Mouse (Mus musculus) heart, postnatal 36 days (tissue): ENCODE measurements around the gene Tescl. TPM values are rescaled to one million over a fixed set of nuclear protein-coding genes. Genes with fewer than 3 reads are reported as not detected.
A peak's percentile ranks its signal among the peaks of the same experiment; 100 is the strongest.

Experiments
- DNase-seq, 2 experiments: peaks; one replicate each; pipeline ENCODE4 v3.0.0; 2021 to 2022
- intact Hi-C: fragments of 180-260 bp; cut with DNase I; formaldehyde crosslinking; loops from one replicate; pipeline ENCODE4 v1.15.1; 2025
- total RNA-seq, 2 experiments: library from RNA; stranded (reverse); gene quantifications; 2 replicates each; pipeline ENCODE4 v1.2.3; 2021

The Tescl gene
- total RNA-seq, 2 experiments from 2014 or later: not detected

DNA sequence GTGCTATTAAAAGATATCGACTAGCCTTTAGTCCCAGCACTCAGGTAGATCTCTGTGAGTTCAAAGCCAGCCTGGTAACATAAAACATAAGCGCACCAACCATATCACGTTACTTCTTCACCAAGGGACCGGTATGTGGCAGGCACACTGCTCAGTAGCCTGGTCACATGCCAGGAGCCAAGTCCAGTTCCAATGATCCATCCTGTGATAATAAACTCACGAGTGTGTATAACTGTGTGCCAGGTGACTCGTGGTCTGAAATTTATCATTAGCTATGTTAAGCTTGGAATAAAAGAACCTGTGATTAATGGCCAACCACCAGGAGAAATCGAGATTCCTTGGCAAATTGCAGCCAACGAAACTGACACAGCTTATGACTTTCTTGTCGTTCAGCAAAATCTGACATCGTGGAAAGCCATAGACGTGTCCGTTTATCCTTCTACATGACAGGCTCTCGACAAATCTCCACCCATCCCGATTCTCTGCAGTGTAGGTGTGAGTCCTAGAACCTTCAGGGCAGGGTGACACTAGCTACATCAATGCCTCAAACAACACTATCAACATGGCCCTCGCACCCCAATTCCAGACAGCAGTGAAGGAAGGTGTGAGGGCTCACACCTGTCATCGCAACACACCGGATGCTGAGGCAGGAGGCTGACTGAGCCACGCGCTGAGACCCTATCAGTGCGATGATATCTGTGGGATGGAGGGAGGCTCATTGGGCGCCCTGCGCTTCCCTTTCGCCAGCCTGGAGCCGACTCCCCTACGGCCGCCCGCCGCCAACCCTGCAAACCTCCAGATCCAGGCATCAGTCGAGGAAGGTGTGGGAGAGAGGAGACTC, 17.8 kb downstream of the Tescl start:
- intact Hi-C loops: loop anchor here (1.0 to 5.0 kb wide), 7 partner anchors 15 to 1081 kb away; partner anchors contain the start of genes Lipe, Smg9, Zfp108 and Zfp180
- DNase-seq: peak in 1 of 2 experiments; percentile 3

DNA sequence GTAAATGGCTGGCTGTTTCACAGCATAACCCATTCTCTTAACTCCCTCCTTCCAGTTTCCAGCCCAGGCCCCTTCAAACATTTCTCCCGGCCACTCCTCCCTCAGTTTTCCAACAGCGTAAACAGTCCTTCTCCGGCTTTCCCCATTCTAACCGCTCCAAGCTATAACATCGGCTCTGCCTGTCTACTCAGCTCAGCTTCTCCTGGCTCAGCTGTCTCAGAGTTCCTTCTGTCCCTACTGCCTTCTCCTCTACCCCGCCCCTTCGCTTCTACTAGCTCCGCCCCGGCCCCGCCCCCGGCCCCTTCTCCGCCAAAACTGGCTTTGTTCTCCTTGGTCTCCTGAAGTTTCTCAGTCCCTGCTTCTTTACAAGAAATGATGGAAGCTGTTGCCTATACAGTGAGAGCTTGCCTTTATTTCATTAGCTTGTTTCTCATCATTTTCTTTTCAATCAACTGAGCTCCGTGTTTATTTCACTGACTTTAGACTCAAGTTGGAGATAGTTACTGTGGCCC, 32.9 kb downstream of the Tescl start, which contains the start of gene Zfp61:
TSS of gene Zfp61 (minus strand) at position 462 of the 512 bp plus-strand sequence.
- peak; percentile 15 to 27 for DNase-seq
- intact Hi-C loops: loop anchor here (2.0 kb wide), 1 partner anchor 16 kb away; the partner anchor contains the start of gene Zfp94

DNA sequence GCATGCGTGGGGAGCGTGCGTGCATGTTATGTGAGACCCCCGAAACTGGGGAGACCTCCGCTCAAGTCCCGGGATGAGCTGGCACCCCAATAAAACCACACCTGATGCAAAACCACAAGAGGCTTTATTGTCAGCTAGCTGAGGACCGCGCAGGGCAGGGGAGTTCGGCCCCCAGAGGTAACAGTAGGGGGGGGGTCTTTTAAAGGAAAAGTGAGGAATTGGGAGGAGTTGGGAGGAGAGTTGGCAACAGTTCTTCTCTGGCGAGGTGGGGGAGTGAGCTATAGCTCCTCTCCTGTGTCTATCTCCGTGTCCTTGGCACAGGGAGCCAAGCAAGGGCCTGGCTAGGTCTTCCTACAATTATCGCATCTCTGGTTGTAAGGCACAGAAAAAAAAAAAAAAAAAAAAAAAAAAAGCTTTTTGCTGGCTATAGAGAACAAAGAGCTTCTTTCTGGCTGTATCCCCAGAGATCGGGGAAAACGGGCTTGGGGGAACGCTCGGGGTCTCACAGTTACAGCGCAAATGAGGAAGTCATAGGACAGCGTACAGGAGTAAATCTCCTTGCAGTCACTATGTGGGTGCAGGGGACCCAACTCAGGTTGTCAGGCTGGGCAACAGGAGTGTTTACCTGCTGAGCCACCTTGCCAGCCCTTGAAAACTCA, 33.8 kb downstream of the Tescl start:
- intact Hi-C loops: loop anchor here (2.0 to 5.0 kb wide), 2 partner anchors 17 to 333 kb away; partner anchors contain the start of gene Zfp94

DNA sequence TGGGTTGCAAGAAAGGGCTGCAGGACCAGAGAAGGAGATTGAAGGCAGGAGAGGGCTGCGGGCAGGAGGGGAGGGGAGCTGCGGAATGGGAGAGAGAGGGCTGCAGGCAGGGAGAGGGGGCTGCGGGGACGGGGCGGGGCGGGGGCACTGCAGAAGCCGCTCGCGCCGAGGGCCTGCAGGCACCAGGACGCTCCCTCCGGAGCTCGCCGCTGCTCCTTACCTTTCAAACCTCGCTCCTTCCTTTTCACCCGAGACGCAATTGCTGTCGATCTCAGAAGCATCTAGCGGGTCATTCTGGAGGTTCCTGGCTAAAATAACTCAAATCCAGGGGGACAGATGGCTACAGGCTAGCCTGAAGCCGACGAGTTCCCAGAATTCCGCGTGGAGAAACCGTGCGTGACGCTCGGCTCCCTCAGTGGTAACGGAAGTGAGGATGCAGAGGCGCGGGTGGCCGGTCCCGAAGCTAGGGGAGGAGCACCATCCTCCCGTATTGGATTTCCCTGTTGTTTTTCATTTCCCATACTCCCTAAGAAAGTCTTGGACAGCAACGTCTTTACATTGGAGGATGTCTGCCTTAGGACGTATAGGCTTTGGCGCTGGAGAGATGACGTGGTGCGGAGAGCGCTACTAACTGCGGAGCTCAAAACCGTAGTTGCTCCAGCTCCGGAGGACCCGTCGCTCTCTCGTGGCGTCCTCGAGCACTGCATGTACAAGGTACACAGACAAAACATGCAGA, 34.6 kb downstream of the Tescl start:
- DNase-seq: peak; percentile 61 to 78
- intact Hi-C loops: loop anchor here (5.0 kb wide), 1 partner anchor 332 kb away; no protein-coding TSS in a partner anchor

More for the DNA sequence above, 33.8 kb downstream of the Tescl start:
- DNase-seq: peak; percentile 4 to 13

DNA sequence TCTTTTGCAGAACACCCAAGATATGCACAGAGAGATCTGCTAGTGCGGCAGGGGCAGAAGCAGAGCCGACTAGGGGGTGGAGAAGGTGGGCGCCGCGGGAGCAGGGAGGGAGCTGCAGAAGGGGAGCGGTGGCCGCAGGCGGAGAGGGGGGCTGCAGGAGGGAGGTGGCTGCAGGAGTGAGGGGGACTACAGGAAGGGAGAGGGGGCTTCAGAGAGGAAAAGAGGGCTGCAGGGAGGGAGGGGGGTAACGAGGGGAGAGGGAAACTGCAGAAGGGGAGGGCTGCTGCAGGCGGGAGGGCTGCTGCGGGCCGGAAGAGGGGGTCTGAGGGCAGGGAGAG, 35.1 kb downstream of the Tescl start:
- DNase-seq: no peak
- intact Hi-C loops: loop anchor here (5.0 kb wide), 1 partner anchor 331 kb away; no protein-coding TSS in a partner anchor

DNA sequence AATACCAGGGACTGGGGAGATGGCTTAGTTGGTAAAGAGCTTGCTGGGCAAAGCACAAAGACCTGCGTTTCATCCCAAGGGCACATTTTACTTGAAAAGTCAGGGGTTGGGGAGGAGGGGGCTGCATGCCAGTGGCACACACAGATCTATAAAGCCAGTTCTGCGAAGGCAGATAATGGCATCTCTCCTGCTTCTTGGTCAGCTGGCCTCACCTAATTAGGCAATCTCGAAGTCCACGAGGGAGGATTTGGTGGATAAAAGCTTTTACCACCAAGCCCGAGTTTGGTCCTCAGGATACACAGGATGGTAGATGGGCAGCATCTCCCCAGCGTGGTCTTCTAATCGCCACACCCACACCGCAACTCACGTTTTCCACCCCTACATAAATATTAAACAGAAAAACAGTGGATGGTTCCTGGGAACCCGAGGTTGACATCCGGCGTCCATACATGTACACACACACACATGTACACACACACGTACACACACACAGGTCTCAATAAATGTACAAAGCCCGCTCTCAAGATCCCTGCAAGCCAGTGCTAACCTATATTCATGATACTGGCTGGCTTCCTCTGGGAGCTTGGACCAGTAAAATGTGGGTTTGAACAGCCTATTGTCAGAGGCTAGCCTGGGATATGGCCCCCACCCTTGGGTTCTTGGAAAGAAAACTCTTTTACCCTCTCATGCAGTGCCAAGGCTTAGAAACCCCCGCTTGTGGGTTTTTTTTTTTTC, 36.2 kb downstream of the Tescl start:
- intact Hi-C loops: loop anchor here (2.0 to 5.0 kb wide), 2 partner anchors 23 to 330 kb away; no protein-coding TSS in a partner anchor
- DNase-seq: no peak

DNA sequence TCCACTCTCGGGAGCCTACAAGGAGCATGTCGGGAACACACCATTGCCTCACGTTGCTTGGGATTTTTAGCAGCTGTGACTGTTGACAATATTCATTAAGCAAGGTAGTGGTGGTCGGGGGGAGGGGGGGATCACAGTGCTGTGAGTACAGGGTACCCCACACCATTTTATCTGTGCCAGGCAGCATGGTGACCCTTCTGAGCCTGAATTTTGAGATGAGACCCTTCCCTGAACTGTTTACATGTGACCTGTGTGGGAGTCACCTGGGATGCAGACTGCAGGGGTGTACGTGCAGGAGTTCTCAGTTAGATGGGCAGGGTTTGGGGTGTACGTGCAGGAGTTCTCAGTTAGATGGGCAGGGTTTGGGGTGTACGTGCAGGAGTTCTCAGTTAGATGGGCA, 37.4 kb downstream of the Tescl start:
- intact Hi-C loops: loop anchor here (2.0 to 5.0 kb wide), 2 partner anchors 22 to 329 kb away; no protein-coding TSS in a partner anchor
- no peak for DNase-seq

DNA sequence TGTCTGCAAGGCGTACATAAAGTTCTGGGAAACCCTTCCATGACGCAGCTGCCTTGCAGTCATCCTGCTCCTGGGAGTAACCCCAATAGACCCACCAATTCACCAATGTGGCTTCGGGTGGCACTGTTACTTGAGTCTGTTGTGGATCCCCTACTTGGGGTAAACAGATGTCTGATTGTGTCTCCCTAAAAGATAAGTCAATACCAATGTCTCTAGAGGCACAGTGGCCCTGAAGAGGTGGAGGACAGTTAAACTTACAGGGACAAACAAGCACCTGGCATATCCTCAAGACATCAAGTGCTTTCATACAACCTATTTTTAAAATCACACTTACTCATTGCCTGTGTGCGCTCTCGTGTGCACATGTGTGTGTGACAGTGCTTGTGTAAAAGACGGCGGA, 38.4 kb downstream of the Tescl start:
- intact Hi-C loops: loop anchor here (5.0 kb wide), 1 partner anchor 328 kb away; no protein-coding TSS in a partner anchor
- DNase-seq: no peak

DNA sequence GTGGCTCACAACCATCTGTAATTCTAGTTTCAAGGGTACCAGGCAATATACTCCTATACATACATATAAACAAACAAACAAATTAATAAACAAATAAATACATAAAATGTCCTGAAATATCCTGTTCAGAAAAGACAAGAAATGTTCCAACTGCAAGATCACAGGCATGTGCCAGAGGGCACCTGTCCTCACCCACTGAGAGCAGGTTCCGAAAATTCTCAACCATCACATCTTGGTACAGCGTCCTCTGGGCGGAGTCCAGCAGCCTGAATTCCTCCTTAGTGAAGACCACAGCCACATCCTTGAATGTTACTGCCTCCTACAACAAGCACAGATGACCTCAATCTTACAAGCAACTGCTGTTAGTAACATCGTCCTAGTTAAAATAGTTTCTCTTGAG, 39.0 kb downstream of the Tescl start:
- intact Hi-C loops: loop anchor here (5.0 kb wide), 1 partner anchor 327 kb away; no protein-coding TSS in a partner anchor

DNA sequence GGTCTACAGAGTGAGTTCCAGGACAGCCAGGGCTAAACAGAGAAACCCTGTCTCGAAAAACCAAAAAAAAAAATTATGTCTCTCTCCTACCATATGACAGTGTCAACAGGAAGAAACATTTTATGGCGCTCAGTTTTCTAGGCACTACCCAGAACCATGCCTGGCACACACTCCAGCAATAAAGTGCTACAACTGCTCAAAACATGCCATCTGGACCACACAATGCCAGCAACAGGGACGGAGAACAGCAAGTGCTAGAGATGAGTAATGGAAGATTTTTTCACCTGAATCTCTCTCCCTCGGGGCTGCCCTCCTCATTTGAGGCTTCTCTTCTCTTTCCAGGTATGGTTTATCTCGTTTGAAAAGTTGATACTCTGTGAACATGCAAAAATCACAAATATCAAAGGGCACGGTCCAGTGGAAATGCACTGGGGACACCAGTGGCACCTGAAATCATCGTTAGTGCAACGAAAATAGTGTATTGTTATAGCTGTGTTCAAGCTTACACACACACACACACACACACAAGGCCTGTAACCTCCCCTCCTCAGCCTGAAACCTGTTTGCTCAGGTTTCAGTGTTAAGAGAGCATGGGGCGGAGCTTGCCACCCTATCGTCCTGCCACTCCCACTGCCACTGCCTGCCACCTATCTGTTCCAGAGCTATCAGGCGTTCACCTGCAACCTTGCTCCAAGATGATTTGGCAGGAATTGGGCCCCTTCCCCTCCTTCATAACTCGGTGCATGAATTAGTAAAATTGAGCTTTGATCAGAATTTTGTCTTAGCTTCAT, 40.5 kb downstream of the Tescl start:
- intact Hi-C loops: no loop called here
- DNase-seq: no peak

More for the DNA sequence above, 39.0 kb downstream of the Tescl start:
- no peak for DNase-seq

DNA sequence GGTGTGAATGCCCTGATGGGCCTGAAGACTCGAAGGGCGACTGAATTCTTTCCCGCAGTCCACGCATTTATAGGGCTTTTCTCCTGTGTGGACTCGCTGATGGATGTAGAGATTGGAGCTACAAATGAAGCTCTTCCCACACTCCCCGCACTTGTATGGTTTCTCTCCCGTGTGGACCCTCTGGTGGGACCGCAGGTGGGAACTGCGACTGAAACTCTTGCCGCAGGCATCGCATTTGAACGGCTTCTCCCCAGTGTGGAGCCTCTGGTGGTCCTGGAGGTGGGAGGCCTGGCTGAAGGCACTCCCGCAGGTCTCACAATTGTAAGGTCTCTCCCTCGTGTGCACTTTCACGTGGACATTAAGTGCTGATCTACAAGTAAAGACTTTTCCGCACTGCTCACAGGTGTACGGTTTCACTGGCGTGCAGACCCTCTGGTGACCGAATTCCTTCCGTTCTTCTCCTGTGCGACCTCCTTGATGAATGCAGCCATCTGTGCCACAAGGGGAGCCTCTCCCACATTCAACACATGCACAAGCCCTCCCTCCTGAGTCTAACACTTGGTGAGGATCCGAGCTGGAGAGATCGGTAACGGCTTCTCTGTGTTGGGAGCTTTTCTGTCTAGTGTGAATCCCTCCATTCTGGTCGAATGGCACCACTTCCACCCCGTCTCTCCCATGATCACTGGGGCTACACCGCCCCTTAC, 42.2 kb downstream of the Tescl start:
- intact Hi-C loops: no loop called here
- DNase-seq: no peak

DNA sequence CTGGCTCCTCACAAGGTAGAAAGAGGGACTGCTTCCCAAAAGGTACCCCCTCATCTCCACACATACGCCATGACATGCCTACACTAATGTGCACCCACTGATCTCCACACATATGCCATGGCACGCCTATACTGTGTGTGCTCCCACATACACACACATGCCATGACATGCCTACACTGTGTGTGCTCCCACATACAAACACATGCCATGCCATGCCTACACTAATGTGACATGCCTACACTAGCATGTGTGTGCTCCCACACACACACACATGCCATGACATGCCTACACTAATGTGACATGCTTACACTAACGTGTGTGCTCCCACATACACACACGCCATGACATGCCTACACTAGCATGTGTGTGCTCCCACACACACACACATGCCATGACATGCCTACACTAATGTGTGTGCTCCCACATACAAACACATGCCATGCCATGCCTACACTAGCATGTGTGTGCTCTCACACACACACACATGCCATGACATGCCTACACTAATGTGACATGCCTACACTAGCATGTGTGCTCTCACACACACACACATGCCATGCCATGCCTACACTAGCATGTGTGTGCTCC, 43.5 kb downstream of the Tescl start:
- intact Hi-C loops: no loop called here
- DNase-seq: no peak

DNA sequence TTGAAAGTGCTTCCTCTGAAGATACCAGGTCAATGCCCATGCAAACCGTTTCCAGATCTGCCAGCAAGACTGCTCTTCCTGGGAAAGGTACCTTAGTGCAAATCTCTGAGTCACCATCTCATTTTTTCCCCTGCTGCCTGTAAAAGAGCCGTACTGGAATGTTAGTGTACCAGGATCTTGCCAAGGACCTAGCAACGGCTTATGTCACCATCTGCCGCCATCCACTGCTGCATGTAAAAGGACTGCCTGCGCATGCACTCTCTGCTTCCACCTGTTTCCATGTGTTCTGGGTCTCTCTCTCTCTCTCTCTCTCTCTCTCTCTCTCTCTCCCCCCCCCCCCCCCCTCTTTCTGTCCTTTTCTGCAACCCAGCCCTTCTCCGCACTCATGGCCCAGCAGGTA, 45.2 kb downstream of the Tescl start:
- intact Hi-C loops: no loop called here
- DNase-seq: no peak

DNA sequence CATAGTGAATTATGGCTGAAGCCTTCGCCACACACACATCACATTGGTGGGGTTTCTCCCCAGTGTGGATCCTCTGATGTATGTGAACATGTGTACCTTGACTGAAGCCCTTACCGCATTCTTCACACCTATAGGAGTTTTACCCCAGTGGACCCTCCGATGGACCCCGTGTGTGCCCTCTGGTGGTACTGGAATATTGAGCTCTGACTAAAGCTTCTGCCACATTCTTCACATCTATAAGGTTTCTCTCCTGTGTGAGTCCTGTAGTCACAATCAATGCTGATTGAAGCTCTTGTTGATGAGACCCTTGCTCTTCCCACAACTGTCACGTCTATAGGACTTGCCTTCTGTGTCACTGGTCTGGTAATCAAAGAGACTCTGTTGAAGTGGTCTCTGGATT, 46.1 kb downstream of the Tescl start:
- intact Hi-C loops: no loop called here
- no peak for DNase-seq

DNA sequence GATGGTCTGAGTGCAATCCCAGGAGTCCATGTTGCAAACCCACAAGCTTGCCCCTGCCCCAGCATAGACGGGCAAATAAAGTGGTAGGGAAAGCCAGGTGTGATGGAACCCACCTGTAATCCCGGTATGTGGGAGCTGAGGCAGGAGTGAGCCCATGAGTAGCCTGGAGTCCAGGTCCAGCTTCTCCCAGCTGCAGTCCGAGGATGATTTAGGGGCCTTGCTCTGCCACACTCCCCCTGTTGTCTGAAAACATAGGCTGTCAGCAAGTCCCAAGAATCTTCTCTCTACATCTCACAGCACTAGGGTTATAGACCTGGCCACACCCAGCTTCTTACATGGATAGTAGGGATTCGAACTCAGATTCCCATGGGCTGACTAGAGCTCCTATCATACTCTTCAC, 46.8 kb downstream of the Tescl start:
- intact Hi-C loops: no loop called here
- DNase-seq: no peak

DNA sequence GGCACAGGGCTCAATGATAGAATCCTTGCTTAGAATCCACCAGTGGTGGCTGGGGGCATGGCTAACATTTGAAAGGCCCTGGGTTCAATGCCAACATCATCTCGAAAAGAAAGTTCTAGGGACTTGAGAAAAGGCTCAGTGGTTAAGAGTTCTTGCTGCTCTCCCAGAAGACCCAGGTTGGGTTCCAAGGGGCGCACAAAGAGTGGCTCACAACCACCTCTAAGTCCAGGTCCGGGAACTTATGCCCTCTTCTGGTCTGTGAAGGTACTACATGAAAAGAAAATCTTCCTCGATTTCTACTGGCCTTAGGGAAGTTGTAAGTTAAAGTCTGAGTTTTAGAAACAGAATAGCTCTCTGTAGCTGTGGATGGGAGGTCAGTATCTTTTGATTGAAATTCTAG, 47.6 kb downstream of the Tescl start:
- intact Hi-C loops: no loop called here
- DNase-seq: no peak
